In genomic region chr19:22848251-22848650, GRCm38 (mm10) we compare ENCODE assay signal across 20 mouse cellular contexts.
"Had no signal": no experiment of that assay in that cellular context is flagged by ENCODE, and none has a peak within 500 bp of the region (broad histone marks: within the 10 kb centered on the region; RNA-seq: fewer than 3 reads in every experiment).

No protein-coding gene starts in this region.

- H3K27me3 ChIP-seq: intestine, embryonic 15.5 days; kidney, embryonic 15.5 days; limb, embryonic 13.5 days; liver, embryonic 13.5 days had no signal

- H3K4me2 ChIP-seq: intestine, embryonic 15.5 days; kidney, embryonic 15.5 days; limb, embryonic 13.5 days; liver, embryonic 13.5 days had no signal

- H3K4me3 ChIP-seq: intestine, embryonic 15.5 days; kidney, embryonic 15.5 days; limb, embryonic 10.5 days; limb, embryonic 13.5 days; liver, embryonic 13.5 days; midbrain, embryonic 15.5 days; neural tube, embryonic 13.5 days had no signal

- H3K36me3 ChIP-seq: intestine, embryonic 15.5 days; kidney, embryonic 15.5 days; limb, embryonic 10.5 days; limb, embryonic 13.5 days; liver, embryonic 13.5 days; midbrain, embryonic 15.5 days; neural tube, embryonic 13.5 days had no signal

- H3K4me1 ChIP-seq: intestine, embryonic 15.5 days; limb, embryonic 13.5 days; liver, embryonic 13.5 days had no signal

- H3K9ac ChIP-seq: intestine, embryonic 15.5 days; kidney, embryonic 15.5 days; limb, embryonic 13.5 days; liver, embryonic 13.5 days; midbrain, embryonic 15.5 days; neural tube, embryonic 13.5 days had no signal

- H3K9me3 ChIP-seq: intestine, embryonic 15.5 days; kidney, embryonic 15.5 days; limb, embryonic 10.5 days; limb, embryonic 13.5 days; liver, embryonic 13.5 days; midbrain, embryonic 15.5 days; neural tube, embryonic 13.5 days had no signal

- DNase-seq: kidney, adult 11 months; kidney, adult 8-10 months; kidney, postnatal 10 days; kidney, postnatal 36 days; liver; liver, embryonic 13.5 days; lung, adult 2 months; lung, postnatal 14 days; lung, postnatal 4 days; right cerebral cortex, adult 18-20 months; right cerebral cortex, postnatal 14 days; right cerebral cortex, postnatal 4 days; thymus, postnatal 25 days had no signal

- H3K27ac ChIP-seq: intestine, embryonic 15.5 days; kidney, embryonic 15.5 days; limb, embryonic 10.5 days; limb, embryonic 13.5 days; liver, embryonic 13.5 days; neural tube, embryonic 13.5 days; stomach, postnatal 0 days had no signal

- ATAC-seq: intestine, embryonic 15.5 days; midbrain, embryonic 15.5 days had no signal
